Mouse (Mus musculus) forebrain, embryonic 11.5 days (tissue): Measurements from ENCODE around the gene Aco1. TPM values are rescaled to one million over a fixed set of nuclear protein-coding genes. Genes with fewer than 3 reads are reported as not detected.

Source experiments
- ATAC-seq: fragments of 200-750 bp; cut with Nextera tagmentation; replicated peaks from 2 replicates; pipeline ENCODE4 v1.8.0; 2017; ENCODE audit warnings: moderate TSS enrichment; ENCODE audit not compliant: low FRiP score
- DNase-seq: peaks from one replicate; pipeline ENCODE4 v3.0.0-alpha.2; 2017; ENCODE audit warnings: low spot score
- H3K27ac ChIP-seq: fragments of 300-500 bp; sonication (generic); 2 replicates; pipeline ENCODE4 v1.5.1; 2014; ENCODE audit warnings: low read depth, low read length
- H3K27me3 ChIP-seq: fragments of 300-500 bp; sonication (generic); 2 replicates; pipeline ENCODE4 v1.6.1; 2014; ENCODE audit warnings: mild to moderate bottlenecking, low read length, mixed read lengths; ENCODE audit not compliant: control insufficient read depth, insufficient read depth
- H3K36me3 ChIP-seq: fragments of 300-500 bp; sonication (generic); 2 replicates; pipeline ENCODE4 v1.6.1; 2014; ENCODE audit warnings: mild to moderate bottlenecking, low read length, moderate library complexity, mixed read lengths; ENCODE audit not compliant: control insufficient read depth, insufficient read depth
- H3K4me1 ChIP-seq: fragments of 300-500 bp; sonication (generic); replicated peaks from 2 replicates; pipeline ENCODE4 v1.6.1; 2014; ENCODE audit warnings: low read length, mixed read lengths; ENCODE audit not compliant: control insufficient read depth, insufficient read depth
- H3K4me2 ChIP-seq: fragments of 300-500 bp; sonication (generic); 2 replicates; pipeline ENCODE4 v1.6.1; 2014; ENCODE audit warnings: low read depth, mild to moderate bottlenecking, low read length, moderate library complexity, mixed read lengths; ENCODE audit not compliant: severe bottlenecking
- H3K4me3 ChIP-seq: fragments of 300-500 bp; sonication (generic); 2 replicates; pipeline ENCODE4 v1.5.1; 2014; ENCODE audit warnings: low read depth, low read length
- H3K9ac ChIP-seq: fragments of 300-500 bp; sonication (generic); 2 replicates; pipeline ENCODE4 v1.6.1; 2014; ENCODE audit warnings: low read length
- H3K9me3 ChIP-seq: fragments of 300-500 bp; sonication (generic); 2 replicates; pipeline ENCODE4 v1.6.1; 2016; ENCODE audit warnings: low read length, mixed read lengths; ENCODE audit not compliant: control insufficient read depth
- WGBS: fragments of 180-500 bp; shearing (Covaris S2); extraction: QIAGEN DNeasy Blood & Tissue Kit; methylation state at CpG from one replicate; pipeline ENCODE4 v1.1.7; 2014; 5-methylcytosine and 5-hydroxymethylcytosine counted together
- polyA plus RNA-seq: library from polyadenylated mRNA; unstranded; fragments of >200 nt; fragmentation: Nextera tagmentation; extraction: Ambion mirVana; gene quantifications from 2 replicates; pipeline ENCODE4 v1.2.1, GENCODE M21; 2014

Gene Aco1
- polyA plus RNA-seq, 1 experiment from 2014 or later: 63.8 TPM

GRCm38 (mm10) chr4:40153500-40153899 lies 10.6 kb downstream of the Aco1 start:
- 95% methylated on average over 4 of the region's 4 CpGs for WGBS
- no peak overlapping the region for H3K4me3 ChIP-seq
- ATAC-seq (no peak), DNase-seq (no peak)
- H3K36me3 ChIP-seq: no peaks in the 10 kb centered on the region
- H3K9ac ChIP-seq: no peak overlapping the region
- H3K27ac ChIP-seq: no peak overlapping the region
- no peaks in the 10 kb centered on the region for H3K9me3 ChIP-seq
- H3K4me2 ChIP-seq: no peak overlapping the region
- no peaks in the 10 kb centered on the region for H3K4me1 ChIP-seq
- H3K27me3 ChIP-seq: no peaks in the 10 kb centered on the region

GRCm38 (mm10) chr4:40154751-40155150 lies 11.9 kb downstream of the Aco1 start:
- no peak overlapping the region for H3K4me3 ChIP-seq
- no peaks in the 10 kb centered on the region for H3K36me3 ChIP-seq
- WGBS: 95% methylated on average over 4 of the region's 4 CpGs
- no peak overlapping the region for H3K4me2 ChIP-seq
- H3K4me1 ChIP-seq: no peaks in the 10 kb centered on the region
- no peak overlapping the region for H3K27ac ChIP-seq
- DNase-seq (no peak), ATAC-seq (no peak)
- H3K9me3 ChIP-seq: no peaks in the 10 kb centered on the region
- H3K9ac ChIP-seq: no peak overlapping the region
- no peaks in the 10 kb centered on the region for H3K27me3 ChIP-seq

GRCm38 (mm10) chr4:40155467-40155999 lies 12.7 kb downstream of the Aco1 start:
- no peak overlapping the region for H3K4me2 ChIP-seq
- no peak overlapping the region for H3K9ac ChIP-seq
- 87% methylated on average over 13 of the region's 13 CpGs for WGBS
- H3K4me3 ChIP-seq: no peak overlapping the region
- no peaks in the 10 kb centered on the region for H3K4me1 ChIP-seq
- no peak overlapping the region for H3K27ac ChIP-seq
- H3K36me3 ChIP-seq: no peaks in the 10 kb centered on the region
- DNase-seq (no peak), ATAC-seq (no peak)
- no peaks in the 10 kb centered on the region for H3K27me3 ChIP-seq
- H3K9me3 ChIP-seq: no peaks in the 10 kb centered on the region; the same call in 1 of the 2 replicates

GRCm38 (mm10) chr4:40156153-40156552 lies 13.3 kb downstream of the Aco1 start:
- DNase-seq: no peak
- WGBS: 79% methylated on average over 2 of the region's 2 CpGs
- no peak overlapping the region for H3K9ac ChIP-seq
- H3K4me1 ChIP-seq: no peaks in the 10 kb centered on the region
- H3K36me3 ChIP-seq: no peaks in the 10 kb centered on the region
- no peaks in the 10 kb centered on the region for H3K27me3 ChIP-seq
- ATAC-seq: no peak
- H3K9me3 ChIP-seq: no peaks in the 10 kb centered on the region; the same call in 1 of the 2 replicates
- H3K4me2 ChIP-seq: no peak overlapping the region
- no peak overlapping the region for H3K27ac ChIP-seq
- no peak overlapping the region for H3K4me3 ChIP-seq

- no peaks in the 10 kb centered on the region for H3K4me1 ChIP-seq
- WGBS: 70% methylated on average over 18 of the region's 18 CpGs
- H3K4me3 ChIP-seq: no peak overlapping the region
- H3K9ac ChIP-seq: no peak overlapping the region
- no peaks in the 10 kb centered on the region; the same call in 1 of the 2 replicates for H3K9me3 ChIP-seq
- DNase-seq: no peak
- no peak overlapping the region for H3K4me2 ChIP-seq
- no peak overlapping the region for H3K27ac ChIP-seq
- H3K36me3 ChIP-seq: no peaks in the 10 kb centered on the region
- ATAC-seq: no peak
- H3K27me3 ChIP-seq: no peaks in the 10 kb centered on the region
Observed at GRCm38 (mm10) chr4:40156582-40157499, 14.0 kb downstream of the Aco1 start.

GRCm38 (mm10) chr4:40157500-40158223 lies 14.8 kb downstream of the Aco1 start:
- no peaks in the 10 kb centered on the region for H3K27me3 ChIP-seq
- ATAC-seq: no peak
- no peaks in the 10 kb centered on the region for H3K36me3 ChIP-seq
- H3K4me3 ChIP-seq: no peak overlapping the region
- WGBS: 88% methylated on average over 5 of the region's 5 CpGs
- no peaks in the 10 kb centered on the region; the same call in 1 of the 2 replicates for H3K9me3 ChIP-seq
- no peak overlapping the region for H3K27ac ChIP-seq
- no peaks in the 10 kb centered on the region for H3K4me1 ChIP-seq
- DNase-seq: no peak
- no peak overlapping the region for H3K9ac ChIP-seq
- no peak overlapping the region for H3K4me2 ChIP-seq

GRCm38 (mm10) chr4:40158224-40158540 lies 15.3 kb downstream of the Aco1 start:
- Histone ChIP-seq H3K9ac (no peak overlapping the region), H3K4me2 (no peak overlapping the region), H3K4me3 (no peak overlapping the region), H3K9me3 (no peaks in the 10 kb centered on the region; the same call in 1 of the 2 replicates), H3K27me3 (no peaks in the 10 kb centered on the region), H3K27ac (no peak overlapping the region), H3K4me1 (no peaks in the 10 kb centered on the region), H3K36me3 (no peaks in the 10 kb centered on the region)
- ATAC-seq (no peak), DNase-seq (no peak)
- WGBS: 93% methylated on average over 5 of the region's 5 CpGs

- H3K4me2 ChIP-seq: no peak overlapping the region
- no peak overlapping the region for H3K4me3 ChIP-seq
- DNase-seq (no peak), ATAC-seq (no peak)
- H3K9ac ChIP-seq: no peak overlapping the region
- no peaks in the 10 kb centered on the region for H3K36me3 ChIP-seq
- 91% methylated on average over 8 of the region's 8 CpGs for WGBS
- H3K9me3 ChIP-seq: no peaks in the 10 kb centered on the region; the same call in 1 of the 2 replicates
- no peaks in the 10 kb centered on the region for H3K27me3 ChIP-seq
- H3K27ac ChIP-seq: no peak overlapping the region
- no peaks in the 10 kb centered on the region for H3K4me1 ChIP-seq
Observed at GRCm38 (mm10) chr4:40160591-40161434, 17.9 kb downstream of the Aco1 start.
